Mouse (Mus musculus): ENCODE measurements around the gene Gmfb.
"Not testable (repeated sequence)": the region's sequence is repeated elsewhere in the genome, so short reads cannot be mapped to it uniquely, and the experiment has no call there.

The Gmfb gene

GRCm38 (mm10) chr14:46821873-46822716 lies at the start of gene Gmfb:
Gmfb (minus strand) TSS chr14:46822242.
- in situ Hi-C loops (cut with MseI, MboI) = no loop called here

DNA sequence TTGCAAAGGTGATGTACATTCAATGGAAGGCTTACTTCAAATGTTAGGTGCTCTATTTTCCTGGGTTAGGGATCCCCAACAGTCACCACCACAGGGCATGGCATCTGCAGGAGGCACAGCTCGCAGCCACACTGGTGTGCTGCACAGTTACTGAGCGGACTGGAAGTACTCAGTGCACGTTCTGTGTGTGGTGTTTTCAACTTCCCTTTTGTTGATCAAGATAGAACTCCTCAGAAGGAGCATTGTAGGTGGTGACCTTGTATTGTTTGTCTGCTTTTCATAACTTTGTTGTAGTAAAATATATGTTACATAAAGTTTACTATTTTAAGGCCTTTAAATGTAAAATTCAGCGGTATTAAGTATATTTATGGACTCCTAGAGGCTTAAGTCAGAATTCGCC lies 40.9 kb upstream of the Gmfb start:
- in situ Hi-C loops (cut with MseI, MboI) = no loop called here

GRCm38 (mm10) chr14:46853677-46854076 lies 31.6 kb upstream of the Gmfb start:
- in situ Hi-C loops (cut with MseI, MboI) = no loop called here

DNA sequence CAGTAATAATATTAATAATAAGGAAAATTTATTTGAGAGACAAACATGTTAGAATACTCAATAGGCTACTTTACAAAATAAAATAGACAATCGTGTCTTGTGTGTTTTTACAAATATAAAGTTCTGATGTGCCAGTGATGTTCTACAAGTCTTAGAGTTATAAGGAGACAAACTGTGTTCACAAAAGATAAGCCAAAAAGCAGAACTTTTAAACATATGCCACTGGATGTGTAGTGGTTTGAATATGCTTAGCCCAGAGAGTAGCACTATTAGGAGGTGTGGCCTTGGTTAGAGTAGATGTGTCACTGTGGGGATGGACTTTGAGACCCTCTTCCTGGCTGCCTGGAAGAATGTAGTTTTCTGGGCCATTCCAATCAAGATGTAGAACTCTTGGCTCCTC lies 27.7 kb upstream of the Gmfb start:
- in situ Hi-C loops (cut with MseI, MboI) = no loop called here

DNA sequence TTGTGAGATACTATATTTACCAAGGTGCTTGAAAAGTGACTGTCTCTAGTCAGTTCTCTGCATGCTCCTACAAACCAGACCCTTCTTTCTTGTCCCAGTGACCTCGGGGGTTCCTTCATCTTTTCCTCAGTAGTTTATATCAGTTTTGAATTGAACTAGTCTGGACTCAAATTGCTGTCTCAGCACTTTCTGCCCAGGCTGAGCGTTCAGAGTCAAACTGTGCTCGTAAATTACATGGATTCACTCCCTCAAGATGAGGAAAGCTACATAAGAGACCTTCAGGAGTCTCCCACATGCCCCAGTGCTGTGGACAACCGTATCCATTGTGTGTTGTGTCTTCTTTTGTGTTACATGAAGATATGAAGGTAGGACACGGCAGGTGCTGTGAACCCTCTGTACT lies 26.7 kb upstream of the Gmfb start:
- in situ Hi-C loops (cut with MseI, MboI) = no loop called here

GRCm38 (mm10) chr14:46848063-46848590 lies 26.1 kb upstream of the Gmfb start:
- in situ Hi-C loops (cut with MseI, MboI) = no loop called here

DNA sequence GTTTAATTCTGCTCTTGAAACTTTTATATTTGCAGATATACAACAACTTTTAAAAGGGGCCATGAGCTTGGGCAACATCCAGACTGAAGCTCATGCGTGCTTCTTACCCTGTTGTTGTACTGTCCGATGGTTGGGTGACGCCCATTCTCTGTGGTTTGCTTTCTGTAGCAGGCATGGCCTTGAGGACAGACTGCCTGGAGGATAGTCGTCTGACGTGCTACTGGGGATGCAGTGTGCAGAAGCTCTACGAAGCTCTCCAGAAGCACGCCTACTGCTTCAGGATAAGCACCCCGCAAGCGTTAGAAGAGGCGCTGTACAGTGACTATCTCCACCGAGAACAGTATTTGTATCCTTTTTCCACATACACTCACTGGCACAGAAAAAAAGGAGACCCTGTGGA lies 23.7 kb upstream of the Gmfb start:
- in situ Hi-C loops (cut with MseI, MboI) = no loop called here

GRCm38 (mm10) chr14:46839326-46839725 lies 17.3 kb upstream of the Gmfb start:
- in situ Hi-C loops (cut with MseI, MboI) = no loop called here

GRCm38 (mm10) chr14:46832354-46833272 lies 10.6 kb upstream of the Gmfb start:
- in situ Hi-C loops (cut with MseI, MboI) = no loop called here

- in situ Hi-C loops (cut with MseI, MboI) = no loop called here
These were observed 9.8 kb upstream of the Gmfb start, which contains the start of gene Cgrrf1 for GRCm38 (mm10) chr14:46831837-46832333. Cgrrf1 (plus strand) TSS chr14:46832125.

GRCm38 (mm10) chr14:46831295-46831694 lies 9.3 kb upstream of the Gmfb start:
- in situ Hi-C loops (cut with MseI, MboI) = no loop called here

GRCm38 (mm10) chr14:46827430-46827829 lies 5.4 kb upstream of the Gmfb start:
- in situ Hi-C loops (cut with MseI, MboI) = no loop called here

DNA sequence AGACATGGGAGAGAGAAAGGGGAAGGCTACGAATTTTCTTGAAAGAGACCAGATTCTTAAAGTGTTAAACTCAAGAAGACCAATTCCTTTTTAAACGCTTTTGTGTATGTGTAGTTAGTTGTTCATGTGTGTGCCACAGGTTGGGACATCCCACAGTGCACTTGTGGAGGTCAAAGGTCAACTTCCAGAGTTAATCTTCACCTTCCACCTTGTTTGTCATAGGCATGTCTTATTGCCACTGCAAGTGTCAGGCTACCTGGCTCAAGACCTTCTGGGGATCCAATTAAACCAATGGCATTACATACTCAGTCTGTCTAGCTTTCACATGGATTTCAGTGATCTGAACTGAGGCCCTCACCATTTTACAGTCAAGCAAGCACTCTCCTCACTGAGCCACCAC lies 2.0 kb upstream of the Gmfb start:
- in situ Hi-C loops (cut with MseI, MboI) = no loop called here

GRCm38 (mm10) chr14:46821271-46821872 lies 670 bp downstream of the Gmfb start:
- in situ Hi-C loops (cut with MseI, MboI) = no loop called here

DNA sequence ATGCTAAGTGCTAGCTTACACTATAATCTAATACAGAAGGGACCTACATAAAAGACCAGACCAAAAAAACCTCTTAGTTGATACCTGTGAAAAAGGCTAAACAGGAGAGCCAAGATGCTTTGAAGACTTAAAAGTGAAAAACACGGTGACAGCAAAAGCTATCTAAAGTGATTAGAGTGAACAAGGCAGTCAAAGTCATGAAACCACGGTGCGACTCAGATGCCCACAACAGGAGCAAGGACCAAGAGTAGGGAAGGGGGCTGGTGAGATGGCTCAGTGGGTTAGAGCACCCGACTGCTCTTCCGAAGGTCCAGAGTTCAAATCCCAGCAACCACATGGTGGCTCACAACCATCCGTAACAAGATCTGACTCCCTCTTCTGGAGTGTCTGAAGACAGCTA lies 2.1 kb downstream of the Gmfb start:
- in situ Hi-C loops (cut with MseI, MboI) = not testable (repeated sequence)

- in situ Hi-C loops (cut with MseI, MboI) = no loop called here
These were observed 3.3 kb downstream of the Gmfb start for GRCm38 (mm10) chr14:46818743-46819142.

GRCm38 (mm10) chr14:46816916-46817622 lies 5.0 kb downstream of the Gmfb start:
- in situ Hi-C loops (cut with MseI, MboI) = no loop called here

DNA sequence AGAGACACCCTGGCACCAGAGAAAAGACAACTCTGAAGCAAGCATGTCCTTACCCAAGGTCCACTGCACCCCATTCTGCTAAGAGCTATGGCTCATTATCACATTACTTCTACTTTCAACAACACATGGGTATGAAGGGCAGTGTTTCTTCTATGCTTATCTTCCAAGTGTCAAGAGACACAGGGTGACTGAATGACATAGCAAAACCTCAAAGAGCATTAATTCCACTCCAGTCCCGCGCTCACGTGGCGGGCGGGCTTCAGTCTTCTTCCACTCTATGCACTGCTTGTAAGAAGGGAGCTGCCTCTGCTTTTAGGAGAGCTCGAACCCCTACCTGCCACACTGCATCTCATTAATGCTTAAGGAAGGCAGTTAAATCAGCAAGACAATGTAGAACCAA lies 6.4 kb downstream of the Gmfb start:
- in situ Hi-C loops (cut with MseI, MboI) = no loop called here

DNA sequence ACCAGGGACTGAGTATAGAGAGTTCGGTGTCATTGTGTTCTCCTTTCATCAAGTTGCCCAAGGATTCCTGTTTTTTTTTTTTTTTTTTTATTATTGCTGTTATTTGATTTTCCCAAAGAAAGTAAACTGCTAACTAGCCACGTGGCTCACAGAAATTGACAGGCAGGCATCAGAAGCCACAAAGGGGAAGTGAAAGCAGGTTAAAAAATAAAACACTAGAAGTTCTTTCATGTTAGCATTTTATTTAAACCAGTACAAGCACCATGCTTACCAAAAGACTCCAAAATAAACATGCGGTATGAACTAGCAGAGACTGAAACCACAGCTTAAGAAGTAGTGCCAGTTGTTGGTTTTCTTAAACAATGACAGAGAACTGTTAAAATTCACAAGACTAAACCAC lies 14.1 kb downstream of the Gmfb start:
- in situ Hi-C loops (cut with MseI, MboI) = no loop called here

DNA sequence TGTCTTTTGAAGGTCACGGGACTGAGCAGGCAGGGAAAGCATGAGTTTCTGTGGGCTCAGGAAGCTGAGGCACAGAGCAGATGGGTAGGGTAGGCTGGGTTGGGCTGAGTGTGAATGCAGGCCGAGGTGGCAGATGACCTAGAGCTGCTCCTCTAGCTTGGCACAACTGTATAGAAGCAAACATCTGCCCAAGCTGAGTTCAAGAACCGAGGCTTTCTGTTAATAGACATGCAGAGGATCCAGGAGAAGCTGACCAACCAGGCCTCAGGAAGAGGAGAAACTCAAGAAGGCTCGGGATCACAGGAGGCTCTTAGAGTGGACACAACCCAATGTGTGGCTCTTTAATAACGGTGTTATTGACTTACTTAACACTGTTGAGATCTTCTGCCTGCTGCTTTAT lies 15.9 kb downstream of the Gmfb start:
- in situ Hi-C loops (cut with MseI, MboI) = no loop called here

- in situ Hi-C loops (cut with MseI, MboI) = no loop called here
These were observed 18.3 kb downstream of the Gmfb start for GRCm38 (mm10) chr14:46803791-46804190.

All from mouse trophoblast stem cell (cell line).